Comparison of ENCODE assay signal across 1 mouse cellular context in the genomic region with DNA sequence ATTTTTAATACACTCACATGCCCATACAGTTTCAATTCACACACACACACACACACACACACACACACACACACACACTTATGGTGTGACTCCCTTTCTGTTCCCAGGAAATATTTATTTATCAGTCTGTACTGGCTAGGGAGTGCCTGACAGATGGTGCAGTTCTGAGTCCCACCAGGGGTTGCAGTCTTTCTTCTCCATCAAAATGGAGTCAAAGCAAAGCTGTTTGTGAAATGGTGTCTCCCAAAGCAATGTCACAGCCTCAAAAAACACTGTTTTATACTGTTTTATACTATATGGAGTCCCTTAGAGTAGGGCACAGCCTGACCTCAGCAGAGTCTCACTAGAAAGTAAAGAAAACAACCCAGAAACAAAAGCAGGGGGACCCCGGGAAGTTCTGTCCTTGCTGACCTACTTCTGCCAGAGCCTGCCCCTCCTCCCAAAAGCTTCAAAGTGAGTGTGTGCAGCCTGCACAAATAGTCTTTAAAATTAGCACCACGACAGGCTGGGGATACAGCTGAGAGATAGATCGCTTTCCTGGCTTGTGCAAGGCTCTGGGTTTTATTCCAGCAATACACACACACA.
TF ChIP-seq lines count a peak whose summit lies in the region.

No protein-coding gene starts in this region.

TF ChIP-seq in CH12.LX, 34 proteins besides CTCF, POLR2A, EP300 and RAD21:
- TF ChIP-seq ELF1 (IDR thresholded peaks at IDR 0.05; ENCODE audit: low read depth, low read length): 0 out of 2 replicates have a peak, but pooled peaks have one; percentile 3
- TF ChIP-seq NRF1 (IDR thresholded peaks at IDR 0.05; ENCODE audit: low read depth, low read length): peak; percentile 34; the same call in 1 of the 2 replicates
- TF ChIP-seq ZNF384 (IDR thresholded peaks at IDR 0.05; ENCODE audit: low read depth, low read length): no peak
- TF ChIP-seq USF1 (IDR thresholded peaks at IDR 0.05; ENCODE audit: low read depth, low read length): no peak
